Mouse (Mus musculus): Measurements from ENCODE around the gene Ssrp1. TPM values are rescaled to one million over a fixed set of nuclear protein-coding genes. Genes with fewer than 3 reads are reported as not detected.
A peak's percentile ranks its signal among the peaks of the same experiment; 100 is the strongest.

The Ssrp1 gene
- 10 to 100 TPM; 28.5 to 30.8 TPM for total RNA-seq (2021)
- long read RNA-seq, experiment 1, transcript Ssrp1-201 (17 exons, 2,739 nt), result major isoform, 53 of 69 reads
- long read RNA-seq, experiment 1, partial matches to known transcripts, result 5 of 69 reads
- long read RNA-seq, experiment 1, other reads (novel, unspliced or antisense), result 9 of 69 reads
- long read RNA-seq, experiment 2, transcript Ssrp1-201 (17 exons, 2,739 nt), result major isoform, 42 of 53 reads
- long read RNA-seq, experiment 2, partial matches to known transcripts, result 5 of 53 reads
- long read RNA-seq, experiment 2, other reads (novel, unspliced or antisense), result 4 of 53 reads

DNA sequence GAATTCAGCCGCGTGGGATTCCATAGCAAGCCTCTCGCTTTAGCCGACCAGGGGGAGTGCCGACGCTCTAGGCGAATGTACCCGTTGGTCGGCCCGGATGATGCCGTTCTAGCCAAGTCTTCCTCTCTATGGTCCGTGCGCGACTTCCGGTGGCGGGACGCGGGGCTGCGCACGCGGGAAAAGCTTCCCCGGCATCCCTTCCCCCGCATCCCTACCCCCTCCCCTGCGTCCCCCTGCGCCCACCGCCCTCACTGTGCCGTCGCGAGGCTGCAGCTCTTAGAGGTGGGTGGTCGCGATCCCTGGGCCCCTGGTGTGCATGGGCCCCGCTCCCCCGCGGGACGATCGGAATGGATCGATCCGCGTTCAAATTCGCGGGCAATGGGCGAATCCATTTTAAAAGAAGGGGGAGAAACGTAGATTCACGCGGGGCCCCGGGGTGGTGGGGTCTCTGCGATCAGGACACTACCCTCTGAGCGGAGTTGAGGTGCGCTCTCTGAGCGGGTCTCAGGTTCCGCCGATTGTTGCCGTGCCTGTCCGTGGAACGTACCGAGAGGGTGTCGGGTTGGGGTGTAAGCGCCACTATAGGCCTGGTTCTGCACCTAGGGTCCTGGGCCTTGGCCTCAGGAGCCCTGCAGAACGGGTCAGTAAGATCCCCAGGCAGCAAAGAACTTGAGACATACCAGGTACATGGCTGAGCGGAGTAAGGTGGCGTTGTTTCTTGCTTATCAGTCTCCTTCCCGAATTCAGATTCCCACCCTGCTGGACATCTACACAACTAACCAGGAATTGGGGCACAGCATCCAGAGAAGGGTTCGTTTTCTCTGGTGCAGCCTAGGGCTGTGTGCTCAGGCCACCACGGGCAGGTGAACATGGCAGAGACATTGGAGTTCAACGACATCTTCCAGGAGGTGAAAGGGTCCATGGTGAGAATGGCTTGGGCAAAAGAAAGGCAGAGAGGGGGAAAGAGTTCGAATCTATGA lies at the start of gene Ssrp1, which contains the start of gene P2rx3:
TSS of gene Ssrp1 (plus strand) at position 188 of the 980 bp plus-strand sequence.
TSS of gene P2rx3 (minus strand) at position 416 of the 980 bp plus-strand sequence.
- intact Hi-C loops (cut with DNase I), result loop anchor here (10.0 kb wide), 1 partner anchor 313 kb away; the partner anchor contains the start of gene Clp1
- peak; percentile 94 for DNase-seq
- TF ChIP-seq CTCF (IDR thresholded peaks at IDR 0.05), result no peak; the same call in 1 of the 2 replicates
- H3K27ac ChIP-seq, result peak within 1 kb of the TSS; percentile 94
- peak within 1 kb of the TSS; percentile 97 for H3K4me3 ChIP-seq

GRCm38 (mm10) chr2:84987930-84988329 lies 49.1 kb upstream of the Ssrp1 start, which contains the start of gene Prg3:
Prg3 (plus strand) TSS chr2:84988215.
- no peak within 1 kb of the TSS for H3K27ac ChIP-seq
- intact Hi-C loops (cut with DNase I), result no loop called here
- TF ChIP-seq CTCF (IDR thresholded peaks at IDR 0.05), result no peak
- H3K4me3 ChIP-seq, result no peak within 1 kb of the TSS
- no peak for DNase-seq

- no peak overlapping the region for H3K4me3 ChIP-seq
- H3K27ac ChIP-seq, result no peak overlapping the region
- intact Hi-C loops (cut with DNase I), result no loop called here
- no peak for DNase-seq
- no peak for TF ChIP-seq CTCF (IDR thresholded peaks at IDR 0.05)
Measured at GRCm38 (mm10) chr2:84996376-84996775, 40.7 kb upstream of the Ssrp1 start.

DNA sequence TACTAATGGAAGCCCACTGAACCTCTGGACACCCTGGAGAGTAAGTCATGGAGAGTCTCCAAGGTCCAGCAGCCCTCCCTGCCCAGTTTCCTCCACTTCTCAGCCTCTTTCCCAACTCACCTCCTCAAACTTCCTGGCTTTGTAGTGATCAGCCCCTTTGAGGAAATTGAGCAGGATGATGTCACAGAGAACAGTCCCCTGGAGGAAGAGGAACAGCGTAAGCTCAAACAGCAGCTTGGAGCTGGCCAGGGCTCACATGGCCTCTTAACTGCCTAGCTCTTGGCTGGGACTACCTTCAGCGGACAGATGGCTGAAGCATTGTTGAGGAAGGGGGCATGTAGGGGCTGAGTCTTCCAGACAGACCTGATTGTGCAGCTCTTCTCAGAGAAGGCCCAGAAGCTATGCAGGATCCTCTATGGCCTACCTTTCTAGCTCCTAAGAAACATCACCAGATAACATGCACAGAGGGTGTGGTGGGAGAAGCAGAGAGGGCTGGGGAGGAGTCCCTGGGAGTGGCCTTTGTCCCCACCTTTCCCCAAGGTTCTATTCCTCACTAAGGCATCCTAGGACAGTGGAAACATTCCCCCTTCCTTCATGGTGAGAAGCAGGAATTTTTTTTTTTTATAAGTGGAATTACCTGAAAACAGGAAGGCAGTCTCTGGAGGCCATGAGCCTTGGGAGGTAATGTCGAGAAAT lies 37.4 kb upstream of the Ssrp1 start:
- Histone ChIP-seq H3K27ac (peak overlapping the region; percentile 61), H3K4me3 (no peak overlapping the region)
- intact Hi-C loops (cut with DNase I), result no loop called here
- no peak for TF ChIP-seq CTCF (IDR thresholded peaks at IDR 0.05)
- DNase-seq, result no peak

DNA sequence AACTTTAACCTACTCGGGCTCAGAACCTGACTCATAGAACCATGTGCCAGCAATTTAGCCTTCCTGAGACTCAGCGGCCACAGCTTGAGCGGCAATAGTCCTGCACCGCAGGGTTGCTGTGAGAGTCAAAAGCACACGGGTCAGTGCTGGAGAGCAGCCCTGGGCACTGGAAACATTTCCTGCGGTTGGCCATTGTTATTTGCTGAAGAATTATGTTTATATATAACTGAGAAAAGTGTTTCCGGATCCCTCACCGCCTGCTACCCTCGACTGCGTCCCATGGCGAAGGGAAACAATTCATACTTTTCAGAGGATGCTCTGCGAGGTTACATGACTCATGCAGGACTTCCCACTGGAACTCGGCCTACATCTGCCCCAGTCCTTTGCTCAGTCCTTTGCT lies 35.5 kb upstream of the Ssrp1 start:
- intact Hi-C loops (cut with DNase I), result no loop called here
- no peak for DNase-seq
- peak overlapping the region; percentile 64 for H3K27ac ChIP-seq
- no peak overlapping the region for H3K4me3 ChIP-seq
- no peak for TF ChIP-seq CTCF (IDR thresholded peaks at IDR 0.05)

DNA sequence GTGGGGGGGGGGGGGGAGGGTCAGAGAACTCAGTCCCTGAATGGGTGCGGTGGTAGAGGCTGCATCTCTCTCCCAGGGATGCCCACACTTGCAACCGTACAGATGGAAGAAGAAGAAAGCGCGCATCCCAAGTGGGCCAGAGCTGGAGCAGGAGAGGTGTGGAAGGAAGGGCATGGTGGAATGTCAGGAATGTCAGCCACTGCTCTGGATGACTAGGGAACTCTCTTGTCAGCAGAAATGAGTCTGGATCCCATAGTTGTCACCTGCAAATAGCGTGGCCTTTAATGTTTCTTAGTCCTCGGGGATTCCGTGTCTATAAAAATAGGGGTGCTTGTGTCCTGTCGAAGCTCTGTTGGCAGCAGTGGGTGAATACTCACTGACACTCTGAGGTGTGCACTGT lies 34.5 kb upstream of the Ssrp1 start:
- DNase-seq, result no peak
- no peak overlapping the region for H3K27ac ChIP-seq
- H3K4me3 ChIP-seq, result no peak overlapping the region
- intact Hi-C loops (cut with DNase I), result no loop called here
- no peak for TF ChIP-seq CTCF (IDR thresholded peaks at IDR 0.05)

DNA sequence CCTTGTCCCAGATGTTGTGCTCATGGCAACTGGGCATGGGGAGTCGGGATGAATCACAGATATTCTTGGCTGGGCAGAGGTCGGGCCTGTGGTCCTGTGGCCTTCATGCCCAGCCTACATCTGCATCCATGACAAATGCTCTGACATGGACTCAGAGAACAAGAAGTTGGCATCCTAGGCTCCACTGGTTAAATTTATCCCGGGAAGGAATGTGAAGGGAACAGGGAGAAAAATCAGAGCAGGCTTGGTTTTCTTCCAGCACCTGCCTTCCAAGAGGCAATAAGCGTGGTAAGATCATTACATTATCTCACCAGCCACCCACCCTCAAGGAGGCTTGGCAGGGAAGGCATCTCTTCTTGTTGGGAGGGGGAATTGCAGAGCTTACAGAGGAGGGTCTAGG lies 32.7 kb upstream of the Ssrp1 start:
- intact Hi-C loops (cut with DNase I), result no loop called here
- no peak for TF ChIP-seq CTCF (IDR thresholded peaks at IDR 0.05)
- Histone ChIP-seq H3K27ac (no peak overlapping the region), H3K4me3 (no peak overlapping the region)
- no peak for DNase-seq

GRCm38 (mm10) chr2:85006600-85006999 lies 30.4 kb upstream of the Ssrp1 start:
- TF ChIP-seq CTCF (IDR thresholded peaks at IDR 0.05), result no peak
- Histone ChIP-seq H3K27ac (no peak overlapping the region), H3K4me3 (no peak overlapping the region)
- intact Hi-C loops (cut with DNase I), result loop anchor here (2.0 to 5.0 kb wide), 3 partner anchors 50 to 139 kb away; partner anchors contain the start of gene Rtn4rl2
- no peak for DNase-seq

DNA sequence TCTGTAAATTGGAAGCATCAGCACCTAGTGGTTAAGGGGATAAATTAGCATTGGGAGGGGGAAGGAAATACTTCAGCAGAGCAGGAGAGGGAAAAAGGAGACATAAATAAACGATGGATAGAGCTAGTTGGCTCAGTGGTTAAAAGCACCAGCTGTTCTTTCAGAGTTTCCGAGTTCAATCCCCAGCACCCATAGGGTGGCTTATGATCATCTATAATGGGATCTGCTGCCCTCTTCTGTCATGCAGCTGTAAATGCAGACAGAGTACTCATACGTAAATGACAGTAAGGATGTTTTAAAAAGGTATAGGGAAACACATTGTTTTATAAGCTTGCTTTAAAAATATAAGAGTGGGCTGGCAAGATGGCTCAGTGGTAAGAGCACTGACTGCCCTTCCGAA lies 29.3 kb upstream of the Ssrp1 start:
- no peak overlapping the region for H3K27ac ChIP-seq
- no peak for DNase-seq
- peak; percentile 80 for TF ChIP-seq CTCF (IDR thresholded peaks at IDR 0.05)
- intact Hi-C loops (cut with DNase I), result loop anchor here (2.0 to 5.0 kb wide), 3 partner anchors 51 to 140 kb away; partner anchors contain the start of gene Rtn4rl2
- no peak overlapping the region for H3K4me3 ChIP-seq

- TF ChIP-seq CTCF (IDR thresholded peaks at IDR 0.05), result no peak
- DNase-seq, result no peak
- Histone ChIP-seq H3K27ac (no peak overlapping the region), H3K4me3 (no peak overlapping the region)
- intact Hi-C loops (cut with DNase I), result loop anchor here (5.0 kb wide), 2 partner anchors 122 to 142 kb away; partner anchors contain the start of gene Rtn4rl2
Measured at GRCm38 (mm10) chr2:85009212-85009611, 27.8 kb upstream of the Ssrp1 start.

DNA sequence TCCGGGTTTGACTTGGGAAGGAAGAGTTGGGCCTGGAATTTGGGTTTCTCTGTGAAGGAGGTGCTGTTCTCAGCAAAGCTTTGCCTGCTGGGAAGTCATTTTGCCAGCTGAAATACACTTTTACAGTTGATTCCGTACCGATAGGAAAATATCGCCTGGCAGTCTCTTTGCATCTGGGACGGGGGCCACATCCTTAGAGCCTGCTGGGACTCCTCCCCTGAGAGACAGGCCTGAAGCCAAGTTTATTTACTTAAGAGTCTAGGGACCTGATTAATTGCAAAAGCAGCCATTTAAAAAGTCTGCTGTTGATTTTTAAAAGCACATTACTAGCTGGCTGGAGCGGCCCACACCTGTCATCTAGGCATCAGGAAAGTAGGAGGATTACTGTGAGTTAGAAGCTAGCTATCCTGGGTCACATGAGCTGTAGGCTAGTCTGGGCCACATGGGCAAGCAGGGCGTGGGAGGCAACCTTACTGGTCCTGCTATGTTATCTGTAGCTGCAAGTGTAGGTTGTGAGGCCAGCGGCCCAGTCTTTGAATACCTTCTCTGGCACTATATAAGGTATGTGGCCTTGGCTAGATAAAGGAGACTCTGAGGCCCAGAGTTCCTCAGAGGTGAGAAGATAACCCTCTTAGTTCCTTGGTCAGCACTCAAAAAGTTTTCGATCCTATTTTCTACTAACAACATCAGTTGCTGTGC lies 25.0 kb upstream of the Ssrp1 start:
- no peak for TF ChIP-seq CTCF (IDR thresholded peaks at IDR 0.05)
- DNase-seq, result peak; percentile 38
- Histone ChIP-seq H3K4me3 (no peak overlapping the region), H3K27ac (peak overlapping the region; percentile 56; the same call in 1 of the 2 replicates)
- intact Hi-C loops (cut with DNase I), result no loop called here
